Mouse (Mus musculus): ENCODE measurements at regions not wholly inside any gene's neighbourhood (a gene's known extent, or its start where the extent isn't known, plus 50 kb on each side); places are given as distances from the start of the nearest gene placed in this dataset.

GRCm38 (mm10) chr13:71270370-71270769 lies 428.8 kb upstream of the Adamts16 start:
- in situ Hi-C loops (cut with MboI; ENCODE audit: unreplicated experiment in 2 of 2): no loop called here

- in situ Hi-C loops (cut with MboI; ENCODE audit: unreplicated experiment in 2 of 2): no loop called here
Observed at GRCm38 (mm10) chr13:71269496-71269895, 427.9 kb upstream of the Adamts16 start.

- in situ Hi-C loops (cut with MboI; ENCODE audit: unreplicated experiment in 2 of 2): no loop called here
Observed at GRCm38 (mm10) chr13:71263315-71263878, 421.8 kb upstream of the Adamts16 start.

- in situ Hi-C loops (cut with MboI; ENCODE audit: unreplicated experiment in 2 of 2): no loop called here
Observed at GRCm38 (mm10) chr13:71262575-71263295, 421.1 kb upstream of the Adamts16 start.

GRCm38 (mm10) chr13:71254016-71254415 lies 412.4 kb upstream of the Adamts16 start:
- in situ Hi-C loops (cut with MboI; ENCODE audit: unreplicated experiment in 2 of 2): no loop called here

- in situ Hi-C loops (cut with MboI; ENCODE audit: unreplicated experiment in 2 of 2): no loop called here
Observed at GRCm38 (mm10) chr13:71248261-71249031, 406.8 kb upstream of the Adamts16 start.

GRCm38 (mm10) chr13:71247241-71247640 lies 405.6 kb upstream of the Adamts16 start:
- in situ Hi-C loops (cut with MboI; ENCODE audit: unreplicated experiment in 2 of 2): no loop called here

- in situ Hi-C loops (cut with MboI; ENCODE audit: unreplicated experiment in 2 of 2): no loop called here
Observed at GRCm38 (mm10) chr13:71245326-71245725, 403.7 kb upstream of the Adamts16 start.

GRCm38 (mm10) chr13:71239782-71240181 lies 398.2 kb upstream of the Adamts16 start:
- in situ Hi-C loops (cut with MboI; ENCODE audit: unreplicated experiment in 2 of 2): no loop called here

GRCm38 (mm10) chr13:71235338-71235737 lies 393.7 kb upstream of the Adamts16 start:
- in situ Hi-C loops (cut with MboI; ENCODE audit: unreplicated experiment in 2 of 2): no loop called here

GRCm38 (mm10) chr13:71231182-71231581 lies 389.6 kb upstream of the Adamts16 start:
- in situ Hi-C loops (cut with MboI; ENCODE audit: unreplicated experiment in 2 of 2): no loop called here

- in situ Hi-C loops (cut with MboI; ENCODE audit: unreplicated experiment in 2 of 2): no loop called here
Observed at GRCm38 (mm10) chr13:71214776-71215175, 373.2 kb upstream of the Adamts16 start.

GRCm38 (mm10) chr13:71211363-71211762 lies 369.8 kb upstream of the Adamts16 start:
- in situ Hi-C loops (cut with MboI; ENCODE audit: unreplicated experiment in 2 of 2): no loop called here

GRCm38 (mm10) chr13:71210658-71211251 lies 369.1 kb upstream of the Adamts16 start:
- in situ Hi-C loops (cut with MboI; ENCODE audit: unreplicated experiment in 2 of 2): no loop called here

- in situ Hi-C loops (cut with MboI; ENCODE audit: unreplicated experiment in 2 of 2): no loop called here
Observed at GRCm38 (mm10) chr13:71205708-71206107, 364.1 kb upstream of the Adamts16 start.

- in situ Hi-C loops (cut with MboI; ENCODE audit: unreplicated experiment in 2 of 2): no loop called here
Observed at GRCm38 (mm10) chr13:71200656-71201055, 359.0 kb upstream of the Adamts16 start.

- in situ Hi-C loops (cut with MboI; ENCODE audit: unreplicated experiment in 2 of 2): no loop called here
Observed at GRCm38 (mm10) chr13:71195675-71196074, 354.1 kb upstream of the Adamts16 start.

GRCm38 (mm10) chr13:71184500-71184899 lies 342.9 kb upstream of the Adamts16 start:
- in situ Hi-C loops (cut with MboI; ENCODE audit: unreplicated experiment in 2 of 2): no loop called here

- in situ Hi-C loops (cut with MboI; ENCODE audit: unreplicated experiment in 2 of 2): no loop called here
Observed at GRCm38 (mm10) chr13:71179083-71179482, 337.5 kb upstream of the Adamts16 start.

GRCm38 (mm10) chr13:71174335-71174734 lies 332.7 kb upstream of the Adamts16 start:
- in situ Hi-C loops (cut with MboI; ENCODE audit: unreplicated experiment in 2 of 2): no loop called here

GRCm38 (mm10) chr13:71166226-71166625 lies 324.6 kb upstream of the Adamts16 start:
- in situ Hi-C loops (cut with MboI; ENCODE audit: unreplicated experiment in 2 of 2): no loop called here
